Mouse (Mus musculus): ENCODE measurements around the gene Slc17a8.

Slc17a8 gene

DNA sequence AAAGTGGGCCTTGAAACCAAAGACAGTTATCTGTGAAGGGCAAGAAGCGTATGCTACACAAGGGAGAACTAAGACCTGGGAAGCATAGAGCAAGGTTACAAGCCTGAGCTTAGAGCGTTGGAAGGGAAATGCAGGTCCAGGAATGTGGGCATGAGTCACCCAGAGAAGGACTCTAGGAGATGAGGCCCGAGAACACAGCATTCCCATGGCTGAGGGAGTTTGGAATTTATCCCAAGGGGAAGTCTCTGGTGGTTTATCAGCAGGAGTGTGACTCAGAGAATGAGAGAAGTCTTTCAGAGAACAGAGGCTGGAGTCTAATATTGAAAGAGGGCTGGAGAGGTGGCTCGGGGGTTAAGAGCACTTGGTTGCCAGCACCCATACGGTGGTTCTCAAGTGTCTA lies 94.0 kb downstream of the Slc17a8 start:
- DNase-seq (ENCODE audit: low spot score) = peak; percentile 56

DNA sequence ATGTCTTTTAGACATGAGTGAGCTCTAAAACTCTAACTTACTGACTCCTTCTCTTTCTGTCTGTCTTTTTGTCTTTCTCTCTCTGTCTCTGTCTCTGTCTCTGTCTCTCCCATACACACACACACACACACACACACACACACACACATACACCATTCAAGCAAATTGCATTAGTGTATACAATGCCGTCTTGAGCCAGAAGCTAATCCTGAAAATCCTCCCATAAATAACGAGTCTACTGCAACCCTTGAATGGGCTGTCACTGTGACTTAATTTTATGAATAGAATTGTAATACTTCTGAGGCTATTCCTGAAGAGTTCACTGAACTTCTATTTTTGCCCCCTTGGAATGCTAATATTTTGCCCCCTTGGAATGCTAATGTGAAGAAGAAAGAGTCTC lies 95.2 kb downstream of the Slc17a8 start:
- no peak for DNase-seq (ENCODE audit: low spot score)
